Mouse (Mus musculus): ENCODE measurements around the gene Eddm3b. TPM values are rescaled to one million over a fixed set of nuclear protein-coding genes. Genes with fewer than 3 reads are reported as not detected.

Eddm3b gene
- total RNA-seq (2021), result not detected

- intact Hi-C loops (cut with DNase I), result no loop called here
- DNase-seq (ENCODE audit: extremely low spot score in 1 of 2, low spot score in 2 of 2), result no peak
These were observed at the start of gene Eddm3b for GRCm38 (mm10) chr14:51113916-51114560. Gene Eddm3b, plus strand, starts transcription at chr14:51114426.

- intact Hi-C loops (cut with DNase I), result loop anchor here (5.0 to 10.0 kb wide), 2 partner anchors 94 to 137 kb away; partner anchors contain the start of genes Pip4p1 and Pnp
- DNase-seq (ENCODE audit: extremely low spot score in 1 of 2, low spot score in 2 of 2), result no peak
These were observed 45.3 kb upstream of the Eddm3b start for GRCm38 (mm10) chr14:51068956-51069355.

GRCm38 (mm10) chr14:51069617-51070016 lies 44.6 kb upstream of the Eddm3b start:
- peak in 1 of 2 experiments; percentile 50 for DNase-seq (ENCODE audit: extremely low spot score in 1 of 2, low spot score in 2 of 2)
- intact Hi-C loops (cut with DNase I), result loop anchor here (5.0 to 10.0 kb wide), 2 partner anchors 95 to 137 kb away; partner anchors contain the start of genes Pip4p1 and Pnp

- no peak for DNase-seq (ENCODE audit: extremely low spot score in 1 of 2, low spot score in 2 of 2)
- intact Hi-C loops (cut with DNase I), result no loop called here
These were observed 39.9 kb upstream of the Eddm3b start, which contains the start of gene Olfr750 for GRCm38 (mm10) chr14:51074335-51074734. Gene Olfr750, minus strand, starts transcription at chr14:51074435.

- intact Hi-C loops (cut with DNase I), result no loop called here
These were observed 35.0 kb upstream of the Eddm3b start for GRCm38 (mm10) chr14:51079180-51079579.

GRCm38 (mm10) chr14:51081035-51081434 lies 33.2 kb upstream of the Eddm3b start:
- no peak for DNase-seq (ENCODE audit: extremely low spot score in 1 of 2, low spot score in 2 of 2)
- intact Hi-C loops (cut with DNase I), result no loop called here

More at GRCm38 (mm10) chr14:51079180-51079579, 35.0 kb upstream of the Eddm3b start:
- DNase-seq (ENCODE audit: extremely low spot score in 1 of 2, low spot score in 2 of 2), result no peak

GRCm38 (mm10) chr14:51082599-51083581 lies 31.3 kb upstream of the Eddm3b start:
- intact Hi-C loops (cut with DNase I), result no loop called here

GRCm38 (mm10) chr14:51083805-51084204 lies 30.4 kb upstream of the Eddm3b start:
- no peak for DNase-seq (ENCODE audit: extremely low spot score in 1 of 2, low spot score in 2 of 2)
- intact Hi-C loops (cut with DNase I), result no loop called here

More at GRCm38 (mm10) chr14:51082599-51083581, 31.3 kb upstream of the Eddm3b start:
- peak in 1 of 2 experiments; percentile 62 for DNase-seq (ENCODE audit: extremely low spot score in 1 of 2, low spot score in 2 of 2)

GRCm38 (mm10) chr14:51085086-51085485 lies 29.1 kb upstream of the Eddm3b start:
- intact Hi-C loops (cut with DNase I), result loop anchor here (5.0 kb wide), 1 partner anchor 278 kb away; the partner anchor contains the start of genes Ccnb1ip1 and Parp2
- no peak for DNase-seq (ENCODE audit: extremely low spot score in 1 of 2, low spot score in 2 of 2)

- intact Hi-C loops (cut with DNase I), result loop anchor here (5.0 kb wide), 1 partner anchor 279 kb away; the partner anchor contains the start of genes Ccnb1ip1 and Parp2
- DNase-seq (ENCODE audit: extremely low spot score in 1 of 2, low spot score in 2 of 2), result no peak
These were observed 28.3 kb upstream of the Eddm3b start for GRCm38 (mm10) chr14:51085911-51086310.

- intact Hi-C loops (cut with DNase I), result loop anchor here (5.0 kb wide), 1 partner anchor 280 kb away; the partner anchor contains the start of genes Ccnb1ip1 and Parp2
- no peak for DNase-seq (ENCODE audit: extremely low spot score in 1 of 2, low spot score in 2 of 2)
These were observed 26.5 kb upstream of the Eddm3b start for GRCm38 (mm10) chr14:51087762-51088161.

- intact Hi-C loops (cut with DNase I), result loop anchor here (5.0 kb wide), 1 partner anchor 281 kb away; the partner anchor contains the start of genes Ccnb1ip1 and Parp2
- peak; percentile 84 to 85 for DNase-seq (ENCODE audit: extremely low spot score in 1 of 2, low spot score in 2 of 2)
These were observed 25.9 kb upstream of the Eddm3b start for GRCm38 (mm10) chr14:51088166-51088969.

GRCm38 (mm10) chr14:51088970-51089673 lies 25.1 kb upstream of the Eddm3b start:
- DNase-seq (ENCODE audit: extremely low spot score in 1 of 2, low spot score in 2 of 2), result peak; percentile 94 to 95
- intact Hi-C loops (cut with DNase I), result loop anchor here (5.0 kb wide), 1 partner anchor 282 kb away; the partner anchor contains the start of genes Ccnb1ip1 and Parp2

- intact Hi-C loops (cut with DNase I), result loop anchor here (5.0 kb wide), 1 partner anchor 282 kb away; the partner anchor contains the start of genes Ccnb1ip1 and Parp2
- DNase-seq (ENCODE audit: extremely low spot score in 1 of 2, low spot score in 2 of 2), result no peak
These were observed 24.6 kb upstream of the Eddm3b start for GRCm38 (mm10) chr14:51089674-51090076.

- intact Hi-C loops (cut with DNase I), result no loop called here
- DNase-seq (ENCODE audit: extremely low spot score in 1 of 2, low spot score in 2 of 2), result peak; percentile 77 to 81
These were observed 24.0 kb upstream of the Eddm3b start for GRCm38 (mm10) chr14:51090077-51090781.

GRCm38 (mm10) chr14:51090921-51091900 lies 23.0 kb upstream of the Eddm3b start, which contains the start of the genes Rnase4 and Ang:
Gene Rnase4, plus strand, starts transcription at chr14:51091077.
Gene Ang, plus strand, starts transcription at chr14:51091150.
- peak in 1 of 2 experiments; percentile 76 for DNase-seq (ENCODE audit: extremely low spot score in 1 of 2, low spot score in 2 of 2)

More at GRCm38 (mm10) chr14:51090921-51091900, 23.0 kb upstream of the Eddm3b start, which contains the start of the genes Rnase4 and Ang:
- intact Hi-C loops (cut with DNase I), result no loop called here
